Mouse (Mus musculus): Measurements from ENCODE around the gene Adamts4. TPM values are rescaled to one million over a fixed set of nuclear protein-coding genes. Genes with fewer than 3 reads are reported as not detected.

Adamts4 gene
- polyA plus RNA-seq, 1 experiment = 6.7 TPM

- Histone ChIP-seq H3K79me3 (ENCODE audit: low read depth) (peaks cover 7% of the 10 kb centered on the region), H3K36me3 (ENCODE audit: control insufficient read depth, insufficient read depth) (peaks cover 30% of the 10 kb centered on the region)
Measured at GRCm38 (mm10) chr1:171282086-171282805, 32.0 kb downstream of the Adamts4 start.

GRCm38 (mm10) chr1:171283188-171284160 is 33.3 kb downstream of the Adamts4 start:
- peaks cover 30% of the 10 kb centered on the region for H3K36me3 ChIP-seq (ENCODE audit: control insufficient read depth, insufficient read depth)

More at GRCm38 (mm10) chr1:171282086-171282805, 32.0 kb downstream of the Adamts4 start:
- H3K79me2 ChIP-seq (ENCODE audit: control insufficient read depth, insufficient read depth) = peaks cover 14% of the 10 kb centered on the region
- no peak overlapping the region for H3K4me3 ChIP-seq (ENCODE audit: insufficient read depth, poor library complexity, severe bottlenecking)
- TF ChIP-seq MYOG (IDR thresholded peaks at IDR 0.05; ENCODE audit: control insufficient read depth, extremely low read depth, insufficient read length) (no peak), MAX (IDR thresholded peaks at IDR 0.05) (no peak), MYOD1 (IDR thresholded peaks at IDR 0.05; ENCODE audit: control insufficient read depth, insufficient read length, low read depth) (no peak), FOSL1 (IDR thresholded peaks at IDR 0.05; ENCODE audit: insufficient read depth, low read length, poor library complexity, severe bottlenecking) (no peak), CEBPB (IDR thresholded peaks at IDR 0.05; ENCODE audit: low read depth) (no peak), CTCF (IDR thresholded peaks at IDR 0.05; ENCODE audit: control insufficient read depth, insufficient read depth, insufficient read length) (no peak), USF1 (IDR thresholded peaks at IDR 0.05; ENCODE audit: low read depth) (no peak)
- H3K27me3 ChIP-seq (ENCODE audit: control insufficient read depth, insufficient read depth, insufficient read length) = no peaks in the 10 kb centered on the region
- no peak overlapping the region for H3ac ChIP-seq (ENCODE audit: control insufficient read depth, insufficient read length, low read depth)

GRCm38 (mm10) chr1:171284491-171284890 is 34.3 kb downstream of the Adamts4 start:
- Histone ChIP-seq H3K79me3 (ENCODE audit: low read depth) (peaks cover 7% of the 10 kb centered on the region), H3K27me3 (ENCODE audit: control insufficient read depth, insufficient read depth, insufficient read length) (no peaks in the 10 kb centered on the region), H3ac (ENCODE audit: control insufficient read depth, insufficient read length, low read depth) (no peak overlapping the region), H3K4me3 (ENCODE audit: insufficient read depth, poor library complexity, severe bottlenecking) (no peak overlapping the region), H3K36me3 (ENCODE audit: control insufficient read depth, insufficient read depth) (peaks cover 39% of the 10 kb centered on the region), H3K79me2 (ENCODE audit: control insufficient read depth, insufficient read depth) (peaks cover 17% of the 10 kb centered on the region)
- TF ChIP-seq FOSL1 (IDR thresholded peaks at IDR 0.05; ENCODE audit: insufficient read depth, low read length, poor library complexity, severe bottlenecking) (no peak), MYOG (IDR thresholded peaks at IDR 0.05; ENCODE audit: control insufficient read depth, extremely low read depth, insufficient read length) (no peak), MAX (IDR thresholded peaks at IDR 0.05) (no peak), CTCF (IDR thresholded peaks at IDR 0.05; ENCODE audit: control insufficient read depth, insufficient read depth, insufficient read length) (no peak), MYOD1 (IDR thresholded peaks at IDR 0.05; ENCODE audit: control insufficient read depth, insufficient read length, low read depth) (no peak), CEBPB (IDR thresholded peaks at IDR 0.05; ENCODE audit: low read depth) (no peak), USF1 (IDR thresholded peaks at IDR 0.05; ENCODE audit: low read depth) (no peak)

More at GRCm38 (mm10) chr1:171283188-171284160, 33.3 kb downstream of the Adamts4 start:
- Histone ChIP-seq H3K4me3 (ENCODE audit: insufficient read depth, poor library complexity, severe bottlenecking) (no peak overlapping the region), H3K27me3 (ENCODE audit: control insufficient read depth, insufficient read depth, insufficient read length) (no peaks in the 10 kb centered on the region), H3K79me3 (ENCODE audit: low read depth) (peaks cover 7% of the 10 kb centered on the region), H3K79me2 (ENCODE audit: control insufficient read depth, insufficient read depth) (peaks cover 17% of the 10 kb centered on the region), H3ac (ENCODE audit: control insufficient read depth, insufficient read length, low read depth) (no peak overlapping the region)
- no peak for TF ChIP-seq MYOG (IDR thresholded peaks at IDR 0.05; ENCODE audit: control insufficient read depth, extremely low read depth, insufficient read length)
- TF ChIP-seq CEBPB (IDR thresholded peaks at IDR 0.05; ENCODE audit: low read depth) = no peak
- no peak for TF ChIP-seq USF1 (IDR thresholded peaks at IDR 0.05; ENCODE audit: low read depth)
- TF ChIP-seq MAX (IDR thresholded peaks at IDR 0.05) = no peak
- TF ChIP-seq MYOD1 (IDR thresholded peaks at IDR 0.05; ENCODE audit: control insufficient read depth, insufficient read length, low read depth) = no peak
- no peak for TF ChIP-seq CTCF (IDR thresholded peaks at IDR 0.05; ENCODE audit: control insufficient read depth, insufficient read depth, insufficient read length)
- no peak for TF ChIP-seq FOSL1 (IDR thresholded peaks at IDR 0.05; ENCODE audit: insufficient read depth, low read length, poor library complexity, severe bottlenecking)

GRCm38 (mm10) chr1:171285096-171285892 is 35.1 kb downstream of the Adamts4 start:
- Histone ChIP-seq H3K27me3 (ENCODE audit: control insufficient read depth, insufficient read depth, insufficient read length) (no peaks in the 10 kb centered on the region), H3K79me3 (ENCODE audit: low read depth) (peaks cover 7% of the 10 kb centered on the region), H3K79me2 (ENCODE audit: control insufficient read depth, insufficient read depth) (peaks cover 22% of the 10 kb centered on the region), H3K4me3 (ENCODE audit: insufficient read depth, poor library complexity, severe bottlenecking) (no peak overlapping the region), H3ac (ENCODE audit: control insufficient read depth, insufficient read length, low read depth) (no peak overlapping the region), H3K36me3 (ENCODE audit: control insufficient read depth, insufficient read depth) (peaks cover 41% of the 10 kb centered on the region)
- TF ChIP-seq MYOG (IDR thresholded peaks at IDR 0.05; ENCODE audit: control insufficient read depth, extremely low read depth, insufficient read length) (no peak), FOSL1 (IDR thresholded peaks at IDR 0.05; ENCODE audit: insufficient read depth, low read length, poor library complexity, severe bottlenecking) (no peak), CEBPB (IDR thresholded peaks at IDR 0.05; ENCODE audit: low read depth) (no peak), MYOD1 (IDR thresholded peaks at IDR 0.05; ENCODE audit: control insufficient read depth, insufficient read length, low read depth) (no peak), MAX (IDR thresholded peaks at IDR 0.05) (no peak), CTCF (IDR thresholded peaks at IDR 0.05; ENCODE audit: control insufficient read depth, insufficient read depth, insufficient read length) (no peak), USF1 (IDR thresholded peaks at IDR 0.05; ENCODE audit: low read depth) (no peak)

Measured in C2C12 (cell line).